Mouse (Mus musculus) embryonic facial prominence, embryonic 13.5 days (tissue): ENCODE measurements at regions not wholly inside any gene's neighbourhood (a gene's known extent, or its start where the extent isn't known, plus 50 kb on each side); places are given as distances from the start of the nearest gene placed in this dataset.

ENCODE experiments used
- ATAC-seq: fragments of 200-750 bp; cut with Nextera tagmentation; 2 replicates; pipeline ENCODE4 v1.8.0; 2017; ENCODE audit warnings: low read depth; ENCODE audit not compliant: insufficient number of reproducible peaks, insufficient read depth, low FRiP score, low TSS enrichment
- H3K27ac ChIP-seq: fragments of 300-500 bp; sonication (generic); 2 replicates; pipeline ENCODE4 v1.5.1; 2015; ENCODE audit warnings: moderate library complexity, mild to moderate bottlenecking, inconsistent platforms
- H3K27me3 ChIP-seq: fragments of 300-500 bp; sonication (generic); 2 replicates; pipeline ENCODE4 v1.6.1; 2015; ENCODE audit warnings: mild to moderate bottlenecking, inconsistent platforms
- H3K36me3 ChIP-seq: fragments of 300-500 bp; sonication (generic); 2 replicates; pipeline ENCODE4 v1.6.1; 2015; ENCODE audit warnings: mild to moderate bottlenecking, inconsistent platforms
- H3K4me1 ChIP-seq: fragments of 300-500 bp; sonication (generic); 2 replicates; pipeline ENCODE4 v1.6.1; 2015; ENCODE audit warnings: inconsistent platforms
- H3K4me2 ChIP-seq: fragments of 300-500 bp; sonication (generic); 2 replicates; pipeline ENCODE4 v1.6.1; 2015; ENCODE audit warnings: moderate library complexity, mild to moderate bottlenecking, inconsistent platforms
- H3K4me3 ChIP-seq: fragments of 300-500 bp; sonication (generic); 2 replicates; pipeline ENCODE4 v1.5.1; 2015; ENCODE audit warnings: mild to moderate bottlenecking, inconsistent platforms
- H3K9ac ChIP-seq: fragments of 300-500 bp; sonication (generic); 2 replicates; pipeline ENCODE4 v1.6.1; 2015; ENCODE audit warnings: mild to moderate bottlenecking, inconsistent platforms
- H3K9me3 ChIP-seq: fragments of 300-500 bp; sonication (generic); 2 replicates; pipeline ENCODE4 v1.6.1; 2016; ENCODE audit warnings: inconsistent platforms
- WGBS: fragments of 180-500 bp; shearing (Covaris S2); methylation state at CpG from one replicate; pipeline ENCODE4 v1.1.7; 2015; ENCODE audit warnings: mixed read lengths; 5-methylcytosine and 5-hydroxymethylcytosine counted together

DNA sequence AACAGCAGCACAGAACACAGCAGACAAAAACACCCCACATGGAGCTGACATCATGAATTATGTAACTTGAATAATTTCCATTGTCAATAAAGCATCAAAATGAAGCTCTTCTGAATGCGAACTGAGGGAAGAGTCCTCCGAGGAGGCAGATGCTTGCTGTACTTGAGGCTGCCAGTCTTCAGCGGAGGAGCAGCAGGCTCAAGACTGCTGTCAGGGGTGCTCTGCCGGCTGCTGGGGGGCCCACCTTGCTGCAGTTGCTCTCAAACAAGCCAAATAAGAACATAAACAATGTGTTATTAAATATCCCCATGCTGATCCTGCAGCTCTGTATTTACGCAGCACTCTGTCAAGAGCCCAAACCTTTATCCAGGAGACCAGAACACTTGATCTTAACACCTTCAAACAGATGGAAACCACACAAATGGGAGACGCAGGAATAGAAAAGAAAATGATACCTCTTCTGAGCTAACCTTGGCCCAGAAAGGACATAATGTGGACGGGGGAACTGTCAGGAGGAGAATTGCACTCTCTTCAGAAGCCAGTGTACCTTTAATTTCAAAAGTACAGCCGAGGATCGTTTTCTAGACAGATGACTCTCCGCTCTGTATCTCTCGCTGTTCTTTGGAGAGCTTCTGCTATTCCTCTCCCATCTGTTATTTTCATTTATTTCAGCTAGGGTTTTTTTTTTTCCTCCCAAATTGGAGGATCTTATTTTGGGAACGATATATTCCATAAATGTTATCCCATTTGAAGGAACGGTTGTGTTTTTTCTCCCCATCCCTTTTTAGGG, 612.0 kb upstream of the Arid1b start:
- H3K27me3 ChIP-seq, result no peaks in the 10 kb centered on the region
- H3K4me1 ChIP-seq, result no peaks in the 10 kb centered on the region
- ATAC-seq, result no peak
- no peaks in the 10 kb centered on the region for H3K9me3 ChIP-seq
- H3K36me3 ChIP-seq, result no peaks in the 10 kb centered on the region
- H3K4me3 ChIP-seq, result no peak overlapping the region
- no peak overlapping the region for H3K9ac ChIP-seq
- H3K4me2 ChIP-seq, result no peak overlapping the region
- H3K27ac ChIP-seq, result no peak overlapping the region
- WGBS, result 79% methylated on average over 13 of the region's 13 CpGs

DNA sequence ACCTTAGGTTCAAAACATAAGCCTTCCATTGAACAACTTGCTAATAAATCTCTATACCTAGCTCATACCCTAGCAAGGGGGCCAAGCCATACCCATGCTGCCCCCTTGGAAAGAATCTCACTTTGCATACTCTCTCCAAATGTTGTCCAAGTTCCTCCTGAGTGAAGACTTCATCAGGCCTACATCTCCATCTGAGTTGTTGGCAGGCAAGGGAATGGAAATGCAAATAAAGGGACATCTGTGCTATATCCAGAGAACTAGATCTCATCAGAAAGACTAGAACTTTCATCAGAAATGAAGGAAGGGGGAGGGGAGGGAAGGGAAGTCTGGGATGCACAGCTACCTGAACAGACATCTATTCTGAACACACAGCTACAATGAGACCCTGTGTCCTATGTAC, 611.4 kb upstream of the Arid1b start:
- Histone ChIP-seq H3K36me3 (no peaks in the 10 kb centered on the region), H3K27ac (no peak overlapping the region), H3K9me3 (no peaks in the 10 kb centered on the region), H3K27me3 (no peaks in the 10 kb centered on the region), H3K4me3 (no peak overlapping the region), H3K9ac (no peak overlapping the region), H3K4me2 (no peak overlapping the region), H3K4me1 (no peaks in the 10 kb centered on the region)
- ATAC-seq, result no peak

- Histone ChIP-seq H3K4me3 (no peak overlapping the region), H3K27me3 (no peaks in the 10 kb centered on the region), H3K27ac (no peak overlapping the region), H3K36me3 (no peaks in the 10 kb centered on the region), H3K4me2 (no peak overlapping the region), H3K9ac (no peak overlapping the region), H3K9me3 (no peaks in the 10 kb centered on the region), H3K4me1 (no peaks in the 10 kb centered on the region)
- WGBS, result 77% methylated on average over 4 of the region's 4 CpGs
- no peak for ATAC-seq
Measured at GRCm38 (mm10) chr17:4387616-4388015, 606.5 kb upstream of the Arid1b start.

DNA sequence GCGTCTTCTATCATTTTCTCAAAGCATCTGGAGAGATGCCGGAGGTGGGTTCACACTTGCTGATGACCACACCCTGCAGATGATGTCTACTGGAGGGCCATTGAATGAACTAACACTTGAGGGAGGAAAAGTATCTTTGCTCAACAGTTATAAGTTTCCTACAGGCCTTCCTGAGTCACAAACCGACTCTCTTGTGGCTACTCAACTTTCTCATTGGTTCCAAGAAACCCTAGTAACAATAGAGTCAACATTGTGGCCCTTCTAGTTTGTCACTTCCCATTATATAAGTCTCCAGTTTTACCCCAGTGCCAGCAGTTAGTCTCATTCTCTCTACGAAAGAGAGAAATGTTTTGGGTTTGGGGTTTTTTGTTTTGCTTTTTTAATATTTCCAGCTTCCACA, 604.1 kb upstream of the Arid1b start:
- Histone ChIP-seq H3K27me3 (no peaks in the 10 kb centered on the region), H3K36me3 (no peaks in the 10 kb centered on the region), H3K9me3 (no peaks in the 10 kb centered on the region), H3K27ac (no peak overlapping the region), H3K4me2 (no peak overlapping the region), H3K9ac (no peak overlapping the region), H3K4me3 (no peak overlapping the region), H3K4me1 (no peaks in the 10 kb centered on the region)
- WGBS, result 85% methylated on average over 4 of the region's 4 CpGs
- no peak for ATAC-seq

DNA sequence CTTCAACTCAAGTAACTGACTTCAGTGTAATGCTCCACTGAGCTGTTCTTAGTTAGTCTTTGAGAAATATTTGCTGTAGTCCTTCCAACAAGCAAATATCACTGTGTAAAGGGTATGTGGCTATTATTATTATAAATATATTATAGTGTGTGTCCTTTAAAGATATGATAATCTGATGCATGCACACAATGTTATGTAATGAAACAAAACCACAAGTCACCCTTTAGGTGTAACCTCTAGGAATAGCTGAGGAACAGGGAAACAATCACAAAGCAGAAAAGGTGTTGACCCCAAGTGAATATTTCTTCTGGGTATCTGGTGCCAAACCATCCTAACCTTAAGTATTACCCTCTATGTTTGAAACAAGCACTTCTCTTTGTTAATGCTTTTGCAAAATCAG, 603.6 kb upstream of the Arid1b start:
- Histone ChIP-seq H3K9me3 (no peaks in the 10 kb centered on the region), H3K4me2 (no peak overlapping the region), H3K9ac (no peak overlapping the region), H3K27me3 (no peaks in the 10 kb centered on the region), H3K27ac (no peak overlapping the region), H3K36me3 (no peaks in the 10 kb centered on the region), H3K4me3 (no peak overlapping the region), H3K4me1 (no peaks in the 10 kb centered on the region)
- no peak for ATAC-seq

DNA sequence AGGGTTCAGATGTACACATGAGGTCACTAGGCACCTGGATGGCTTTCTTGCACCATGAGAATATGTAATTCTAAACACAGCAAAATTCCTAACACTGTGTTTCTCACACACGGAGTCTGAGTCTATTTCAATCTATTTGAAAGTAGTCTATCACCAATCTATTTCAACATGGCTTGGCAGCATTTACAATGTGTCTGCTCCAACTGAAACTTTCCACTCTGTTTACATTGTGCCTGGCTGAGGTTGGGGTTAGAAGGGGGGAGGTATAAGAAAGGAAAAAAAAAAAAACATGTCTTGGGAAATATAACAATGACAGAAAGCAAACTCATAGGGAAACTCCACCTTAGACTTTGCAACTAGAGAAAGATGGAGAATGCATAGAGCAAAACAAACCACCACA, 602.9 kb upstream of the Arid1b start:
- H3K36me3 ChIP-seq, result no peaks in the 10 kb centered on the region
- WGBS, result 76% methylated on average over 1 of the region's 1 CpGs
- no peak overlapping the region for H3K27ac ChIP-seq
- H3K4me1 ChIP-seq, result no peaks in the 10 kb centered on the region
- no peak overlapping the region for H3K4me2 ChIP-seq
- no peaks in the 10 kb centered on the region for H3K9me3 ChIP-seq
- H3K9ac ChIP-seq, result no peak overlapping the region
- ATAC-seq, result no peak
- H3K27me3 ChIP-seq, result no peaks in the 10 kb centered on the region
- H3K4me3 ChIP-seq, result no peak overlapping the region

- H3K27me3 ChIP-seq, result no peaks in the 10 kb centered on the region
- ATAC-seq, result no peak
- WGBS, result 63% methylated on average over 5 of the region's 5 CpGs
Measured at GRCm38 (mm10) chr17:4396119-4396518, 598.0 kb upstream of the Arid1b start.

GRCm38 (mm10) chr17:4417686-4418085, 576.4 kb upstream of the Arid1b start:
- H3K9ac ChIP-seq, result no peak overlapping the region
- no peaks in the 10 kb centered on the region for H3K9me3 ChIP-seq
- no peak overlapping the region for H3K4me2 ChIP-seq
- H3K36me3 ChIP-seq, result no peaks in the 10 kb centered on the region
- no peaks in the 10 kb centered on the region for H3K4me1 ChIP-seq
- H3K27me3 ChIP-seq, result no peaks in the 10 kb centered on the region
- no peak overlapping the region for H3K27ac ChIP-seq
- H3K4me3 ChIP-seq, result no peak overlapping the region
- 78% methylated on average over 5 of the region's 5 CpGs for WGBS
- no peak for ATAC-seq

More at GRCm38 (mm10) chr17:4396119-4396518, 598.0 kb upstream of the Arid1b start:
- no peak overlapping the region for H3K4me2 ChIP-seq
- no peak overlapping the region for H3K9ac ChIP-seq
- no peak overlapping the region for H3K4me3 ChIP-seq
- H3K9me3 ChIP-seq, result no peaks in the 10 kb centered on the region
- no peaks in the 10 kb centered on the region for H3K36me3 ChIP-seq
- H3K27ac ChIP-seq, result no peak overlapping the region
- H3K4me1 ChIP-seq, result no peaks in the 10 kb centered on the region

- WGBS, result 65% methylated on average over 6 of the region's 6 CpGs
- no peak for ATAC-seq
- H3K36me3 ChIP-seq, result no peaks in the 10 kb centered on the region
- no peak overlapping the region for H3K9ac ChIP-seq
- H3K27me3 ChIP-seq, result no peaks in the 10 kb centered on the region
- no peak overlapping the region for H3K4me3 ChIP-seq
- H3K9me3 ChIP-seq, result no peaks in the 10 kb centered on the region
- H3K4me2 ChIP-seq, result no peak overlapping the region
- no peaks in the 10 kb centered on the region for H3K4me1 ChIP-seq
- H3K27ac ChIP-seq, result no peak overlapping the region
Measured at GRCm38 (mm10) chr17:4424451-4425168, 569.5 kb upstream of the Arid1b start.

DNA sequence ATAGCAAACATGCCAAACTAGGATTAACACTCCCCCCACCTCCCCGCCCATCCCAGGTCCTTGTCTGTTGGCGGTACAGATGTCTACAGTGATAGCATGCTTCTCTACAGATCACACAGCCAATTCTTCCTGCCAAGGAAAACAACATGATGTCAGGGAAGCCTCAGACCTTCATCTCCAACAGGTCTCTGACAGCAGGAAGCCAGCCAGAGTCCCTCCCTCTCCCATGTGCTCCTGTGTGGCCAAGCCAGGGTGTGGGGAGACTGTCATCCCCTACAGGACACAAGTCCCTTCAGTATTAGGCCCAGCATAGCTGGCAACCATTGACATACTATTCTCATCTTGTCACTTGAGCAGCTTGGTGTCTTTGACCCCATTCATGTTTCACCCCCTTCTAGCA, 568.8 kb upstream of the Arid1b start:
- 82% methylated on average over 2 of the region's 2 CpGs for WGBS
- H3K4me2 ChIP-seq, result no peak overlapping the region
- ATAC-seq, result no peak
- H3K9me3 ChIP-seq, result no peaks in the 10 kb centered on the region
- no peaks in the 10 kb centered on the region for H3K27me3 ChIP-seq
- no peaks in the 10 kb centered on the region for H3K4me1 ChIP-seq
- H3K4me3 ChIP-seq, result no peak overlapping the region
- no peaks in the 10 kb centered on the region for H3K36me3 ChIP-seq
- H3K27ac ChIP-seq, result no peak overlapping the region
- H3K9ac ChIP-seq, result no peak overlapping the region

DNA sequence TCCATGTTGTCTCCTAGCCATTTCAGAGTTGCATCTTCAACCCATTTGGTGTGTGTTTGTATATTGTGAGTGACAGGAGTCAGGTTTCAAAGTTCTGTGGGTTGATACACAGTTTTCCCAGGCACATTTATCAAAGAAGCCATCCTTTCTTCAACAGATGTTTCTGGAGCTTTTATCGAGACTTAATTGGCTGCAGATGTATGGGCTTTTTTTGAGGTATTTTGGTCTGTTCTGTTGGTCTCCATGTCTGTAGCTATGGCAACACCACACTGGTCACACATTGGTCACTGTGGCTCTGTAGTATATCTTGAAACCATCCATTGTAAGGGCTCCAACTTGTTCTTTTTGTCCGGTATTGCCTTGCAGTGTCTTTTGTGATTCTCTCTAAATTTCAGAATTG, 565.1 kb upstream of the Arid1b start:
- Histone ChIP-seq H3K36me3 (no peaks in the 10 kb centered on the region), H3K27me3 (no peaks in the 10 kb centered on the region), H3K27ac (no peak overlapping the region), H3K4me3 (no peak overlapping the region), H3K4me1 (0 out of 2 replicates have a peak, but pooled peaks cover under 1% of the 10 kb centered on the region), H3K9me3 (no peaks in the 10 kb centered on the region), H3K9ac (no peak overlapping the region), H3K4me2 (no peak overlapping the region)
- WGBS, result 59% methylated on average over 2 of the region's 2 CpGs
- ATAC-seq, result no peak

DNA sequence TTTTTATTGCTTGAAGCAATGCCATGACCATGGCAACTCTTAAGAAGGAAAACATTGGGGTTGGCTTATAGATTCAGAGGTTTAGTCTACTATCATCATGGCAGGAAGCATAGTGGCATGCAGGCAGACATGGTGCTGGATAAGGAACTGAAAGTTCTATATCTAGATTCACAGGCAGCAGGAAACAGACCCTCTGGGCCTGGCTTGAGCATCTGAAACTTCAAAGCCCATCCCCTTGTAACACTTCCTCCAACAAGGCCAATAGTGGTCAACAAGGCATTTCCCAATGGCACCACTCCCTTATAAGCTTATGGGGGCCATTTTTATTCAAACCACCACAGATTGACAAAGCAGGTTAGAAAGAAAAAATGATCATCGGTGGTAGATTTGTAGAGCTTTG, 548.5 kb upstream of the Arid1b start:
- 98% methylated on average over 1 of the region's 1 CpGs for WGBS

More for the DNA sequence above, 548.5 kb upstream of the Arid1b start:
- H3K4me1 ChIP-seq, result no peaks in the 10 kb centered on the region
- H3K36me3 ChIP-seq, result no peaks in the 10 kb centered on the region
- no peak for ATAC-seq
- H3K27me3 ChIP-seq, result no peaks in the 10 kb centered on the region
- no peak overlapping the region for H3K27ac ChIP-seq
- H3K4me3 ChIP-seq, result no peak overlapping the region
- H3K9ac ChIP-seq, result no peak overlapping the region
- no peak overlapping the region for H3K4me2 ChIP-seq
- H3K9me3 ChIP-seq, result no peaks in the 10 kb centered on the region
